Mouse (Mus musculus): ENCODE measurements around the gene Dmrta1.
"Not testable (repeated sequence)": the region's sequence is repeated elsewhere in the genome, so short reads cannot be mapped to it uniquely, and the experiment has no call there.

Gene Dmrta1

DNA sequence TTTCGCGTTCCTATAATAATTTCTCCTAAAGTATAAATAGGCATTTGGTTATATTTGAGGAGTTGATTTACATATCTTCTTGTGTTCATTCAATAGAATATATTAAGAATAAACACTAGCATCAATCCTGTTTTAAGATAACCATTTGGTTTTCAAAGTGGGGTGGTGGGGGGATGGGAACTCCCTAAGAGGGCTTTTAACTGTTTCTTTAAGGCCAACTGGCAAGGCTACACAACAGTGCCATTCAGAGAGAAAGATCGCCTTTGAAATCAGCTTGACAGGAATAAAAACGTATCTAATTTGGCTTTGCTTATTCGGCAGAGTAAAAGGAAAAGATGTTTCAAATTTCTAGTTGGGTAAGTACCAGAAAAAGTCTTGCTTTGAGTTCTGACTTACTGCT is at the start of gene Dmrta1:
Gene Dmrta1, plus strand, starts transcription at position 242 of the 400 bp plus-strand sequence.
- no peak for DNase-seq (ENCODE audit: low spot score)

- DNase-seq (ENCODE audit: low spot score): no peak
These were observed 48.7 kb upstream of the Dmrta1 start for GRCm38 (mm10) chr4:89630374-89631079.

- DNase-seq (ENCODE audit: low spot score): no peak
These were observed 47.7 kb upstream of the Dmrta1 start for GRCm38 (mm10) chr4:89631560-89631959.

DNA sequence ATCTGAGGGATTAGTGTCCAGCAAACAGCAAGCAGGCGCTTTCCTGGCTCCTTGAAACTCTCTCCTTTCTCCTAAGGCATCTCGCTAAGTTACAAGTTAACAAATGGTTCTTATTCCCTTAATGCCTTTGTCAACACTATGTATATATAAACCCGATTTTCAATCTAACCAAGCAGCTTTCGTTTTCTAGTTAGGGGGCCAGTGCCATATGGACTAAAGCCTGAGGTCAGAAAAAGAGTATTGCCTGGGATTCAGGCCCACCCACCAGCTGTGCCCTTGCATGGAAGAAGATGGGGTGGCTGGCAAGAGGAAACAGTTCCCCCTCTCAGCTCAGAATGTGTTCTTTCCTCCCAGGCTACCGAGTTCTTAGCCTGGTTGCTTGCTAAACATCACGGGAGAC is 40.6 kb upstream of the Dmrta1 start:
- DNase-seq (ENCODE audit: low spot score): no peak

GRCm38 (mm10) chr4:89644235-89645115 is 34.8 kb upstream of the Dmrta1 start:
- no peak for DNase-seq (ENCODE audit: low spot score)

- no peak for DNase-seq (ENCODE audit: low spot score)
These were observed 28.6 kb upstream of the Dmrta1 start for GRCm38 (mm10) chr4:89650352-89651311.

DNA sequence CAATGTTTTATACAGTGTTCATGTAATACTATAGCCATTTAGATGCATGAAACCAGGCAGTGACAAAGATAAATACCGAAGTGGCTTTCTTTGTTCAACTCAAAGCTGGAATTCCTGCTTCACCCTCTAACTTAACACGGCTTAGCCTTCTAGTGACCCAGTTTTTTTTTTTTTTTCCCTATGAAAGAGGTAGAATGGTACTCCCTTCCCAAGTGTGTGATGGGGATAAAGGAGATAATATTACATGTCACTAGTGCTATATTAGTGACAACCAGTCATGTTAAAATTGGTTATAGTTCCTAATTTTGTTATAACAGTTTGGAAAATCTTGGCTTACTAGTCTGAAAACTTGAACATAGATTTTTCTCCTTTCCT is 27.9 kb upstream of the Dmrta1 start:
- DNase-seq (ENCODE audit: low spot score): no peak

- no peak for DNase-seq (ENCODE audit: low spot score)
These were observed 27.5 kb upstream of the Dmrta1 start for GRCm38 (mm10) chr4:89651779-89652178.

DNA sequence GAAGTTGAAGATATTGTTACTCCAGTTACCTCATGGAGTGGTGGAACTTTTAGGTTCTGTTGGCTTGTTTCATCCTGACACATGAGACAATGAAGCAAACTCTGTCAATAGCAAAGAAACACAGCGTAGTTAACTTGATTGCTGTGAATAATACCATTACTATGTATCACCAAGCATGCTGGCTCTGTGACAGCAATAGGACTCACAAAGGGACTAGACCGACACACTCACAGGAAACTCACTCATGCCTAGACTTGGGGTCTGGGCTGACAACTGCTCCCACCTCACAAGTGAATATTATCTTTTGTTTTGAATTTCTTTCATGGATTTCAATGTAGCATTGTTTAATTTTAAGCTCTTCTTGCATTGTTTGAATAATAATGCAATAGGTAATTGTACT is 15.8 kb upstream of the Dmrta1 start:
- no peak for DNase-seq (ENCODE audit: low spot score)

- DNase-seq (ENCODE audit: low spot score): no peak
These were observed 4.5 kb upstream of the Dmrta1 start for GRCm38 (mm10) chr4:89674711-89675110.

- no peak for DNase-seq (ENCODE audit: low spot score)
These were observed 1.3 kb upstream of the Dmrta1 start for GRCm38 (mm10) chr4:89677903-89678302.

- DNase-seq (ENCODE audit: low spot score): no peak
These were observed 523 bp upstream of the Dmrta1 start for GRCm38 (mm10) chr4:89678713-89679112.

GRCm38 (mm10) chr4:89687961-89688803 is 8.9 kb downstream of the Dmrta1 start:
- DNase-seq (ENCODE audit: low spot score): peak; percentile 79

- no peak for DNase-seq (ENCODE audit: low spot score)
These were observed 9.7 kb downstream of the Dmrta1 start for GRCm38 (mm10) chr4:89688804-89689497.

DNA sequence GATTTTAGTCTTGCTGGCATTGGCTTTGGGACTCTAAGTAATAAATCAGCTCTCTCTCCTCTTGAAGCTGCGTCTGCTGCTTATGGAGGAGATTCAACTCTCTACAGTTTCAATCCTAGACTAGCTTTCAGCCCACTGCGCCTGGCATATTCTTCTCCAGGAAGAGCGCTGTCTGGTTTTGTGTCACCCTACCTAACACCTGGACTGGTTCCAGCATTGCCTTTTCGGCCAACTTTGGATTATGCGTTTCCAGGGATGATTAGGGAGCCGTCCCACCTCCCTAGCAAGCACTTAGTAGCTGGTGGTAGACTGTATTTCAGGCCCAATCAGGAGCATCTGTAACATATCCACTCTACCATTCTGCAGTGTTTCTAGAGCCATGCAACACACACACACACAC is 12.7 kb downstream of the Dmrta1 start:
- DNase-seq (ENCODE audit: low spot score): no peak

DNA sequence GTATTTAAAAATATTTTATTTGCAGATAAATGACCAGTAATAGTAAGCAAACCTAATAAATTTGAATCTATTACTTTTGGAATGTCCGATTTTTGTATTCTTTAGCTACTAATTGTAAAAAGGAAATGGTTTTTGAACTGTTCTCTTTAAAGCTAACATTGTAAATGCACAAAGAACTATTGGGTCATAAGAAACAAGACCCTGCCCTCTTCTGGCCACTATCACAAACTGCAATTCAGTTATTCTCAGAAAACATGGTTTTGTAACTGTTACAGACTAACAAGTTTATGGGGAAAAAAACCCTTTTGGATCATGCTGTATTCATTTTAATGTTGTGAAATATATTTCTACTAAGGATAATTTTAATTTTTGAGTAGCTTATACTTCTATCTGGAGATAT is 13.5 kb downstream of the Dmrta1 start:
- DNase-seq (ENCODE audit: low spot score): no peak

DNA sequence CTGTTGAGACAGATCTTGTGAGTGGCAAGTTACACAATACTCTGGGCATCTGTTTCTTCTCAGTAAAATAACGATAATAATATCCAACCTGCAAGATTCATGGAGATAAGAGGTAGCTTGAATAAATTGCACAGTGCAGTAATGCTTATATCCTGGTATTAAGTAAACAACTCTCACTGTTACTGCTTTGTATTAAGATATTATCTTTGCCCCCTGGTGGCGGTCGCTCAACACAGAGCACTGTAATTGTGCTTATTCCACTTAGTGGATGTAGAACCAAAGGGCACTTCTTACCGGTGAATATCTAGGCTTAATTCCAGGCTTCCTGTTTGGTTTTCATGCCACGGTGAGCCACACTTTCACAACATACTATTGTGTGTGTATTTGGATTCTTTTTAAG is 16.4 kb downstream of the Dmrta1 start:
- no peak for DNase-seq (ENCODE audit: low spot score)

- no peak for DNase-seq (ENCODE audit: low spot score)
These were observed 18.7 kb downstream of the Dmrta1 start for GRCm38 (mm10) chr4:89697951-89698350.

GRCm38 (mm10) chr4:89723526-89724190 is 44.4 kb downstream of the Dmrta1 start:
- DNase-seq (ENCODE audit: low spot score): not testable (repeated sequence)
